Mouse (Mus musculus) MEL (cell line): ENCODE results near the gene Chrna1.

Experiments used
- CTCF ChIP-seq, 3 experiments: IDR thresholded peaks in 2 of 3; conservative IDR thresholded peaks in 1 of 3; 2 replicates each; pipeline ENCODE4 v1.5.1; 2011 to 2012; ENCODE audit warnings: low read length in 3 of 3, low read depth in 2 of 3, mild to moderate bottlenecking in 2 of 3, improper control_type of control experiment in 1 of 3, inconsistent platforms in 1 of 3, mixed read lengths in 1 of 3, moderate library complexity in 1 of 3; ENCODE audit not compliant: control insufficient read depth in 1 of 3, insufficient read depth in 1 of 3, poor library complexity in 1 of 3, severe bottlenecking in 1 of 3
- KAT2A ChIP-seq: conservative IDR thresholded peaks from 2 replicates; pipeline ENCODE4 v1.6.1; 2012; ENCODE audit warnings: low read depth, low read length, improper control_type of control experiment, inconsistent platforms
- TBP ChIP-seq: IDR thresholded peaks from 2 replicates; pipeline ENCODE4 v1.8.0; 2011; ENCODE audit warnings: low read depth, low read length, improper control_type of control experiment

GRCm38 (mm10) chr2:73566162-73566561 is 14.0 kb downstream of the Chrna1 start:
- TF ChIP-seq CTCF (IDR thresholded peaks at IDR 0.05 in 2 of 3, conservative IDR thresholded peaks at IDR 0.05 in 1 of 3; ENCODE audit: control insufficient read depth in 1 of 3, insufficient read depth in 1 of 3, low read depth in 2 of 3, low read length in 3 of 3, poor library complexity in 1 of 3, severe bottlenecking in 1 of 3) (peak; percentile 79 to 86 (median 80)), KAT2A (no peak), TBP (no peak)
